Mouse (Mus musculus): ENCODE measurements around the gene Hoxb4. TPM values are rescaled to one million over a fixed set of nuclear protein-coding genes. Genes with fewer than 3 reads are reported as not detected.

The Hoxb4 gene
- polyA plus RNA-seq (2014; fragmentation: Illumina TruSeq; extraction: RNeasy Lipid Tissue Mini Kit (QIAGEN cat#74804); ENCODE audit: low replicate concordance): 3.3 TPM

DNA sequence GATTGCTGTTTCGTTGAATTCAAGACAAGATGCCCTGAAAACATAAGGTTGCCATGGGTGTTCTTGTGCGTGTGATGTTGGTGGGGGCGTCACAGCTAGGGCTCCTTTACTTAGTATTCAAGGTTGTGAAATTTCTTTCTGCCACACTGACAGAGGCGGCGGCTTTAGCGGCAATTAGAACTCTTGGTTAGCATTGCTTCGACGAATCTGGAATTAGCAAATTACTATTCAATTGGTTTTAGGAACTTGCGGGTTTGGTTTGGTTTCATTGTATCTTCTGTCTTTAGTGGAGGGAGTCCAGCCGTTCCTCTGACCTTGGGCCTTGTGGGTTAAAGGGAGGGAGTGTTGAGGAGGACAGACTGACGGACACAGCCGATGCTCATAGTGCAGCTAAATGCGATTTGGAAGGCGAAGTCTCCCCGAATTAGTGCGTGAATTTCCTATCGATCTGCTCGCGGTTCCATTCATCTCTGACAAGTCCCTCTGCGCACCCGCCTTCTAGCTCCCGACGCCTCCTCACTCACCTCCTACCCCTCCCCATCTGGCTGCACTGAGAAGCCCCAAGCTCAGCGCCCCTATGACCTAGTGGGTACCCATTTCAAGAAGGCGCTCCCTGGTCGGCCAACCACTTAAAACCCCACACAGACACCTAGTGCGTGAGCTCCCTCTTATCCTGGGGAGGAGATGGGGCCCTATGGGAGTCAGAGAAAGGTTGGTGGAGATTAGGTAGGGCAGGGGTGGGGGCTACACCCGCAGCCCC lies at the start of gene Hoxb4:
Hoxb4 (plus strand) TSS at position 660 of the 760 bp plus-strand sequence.

DNA sequence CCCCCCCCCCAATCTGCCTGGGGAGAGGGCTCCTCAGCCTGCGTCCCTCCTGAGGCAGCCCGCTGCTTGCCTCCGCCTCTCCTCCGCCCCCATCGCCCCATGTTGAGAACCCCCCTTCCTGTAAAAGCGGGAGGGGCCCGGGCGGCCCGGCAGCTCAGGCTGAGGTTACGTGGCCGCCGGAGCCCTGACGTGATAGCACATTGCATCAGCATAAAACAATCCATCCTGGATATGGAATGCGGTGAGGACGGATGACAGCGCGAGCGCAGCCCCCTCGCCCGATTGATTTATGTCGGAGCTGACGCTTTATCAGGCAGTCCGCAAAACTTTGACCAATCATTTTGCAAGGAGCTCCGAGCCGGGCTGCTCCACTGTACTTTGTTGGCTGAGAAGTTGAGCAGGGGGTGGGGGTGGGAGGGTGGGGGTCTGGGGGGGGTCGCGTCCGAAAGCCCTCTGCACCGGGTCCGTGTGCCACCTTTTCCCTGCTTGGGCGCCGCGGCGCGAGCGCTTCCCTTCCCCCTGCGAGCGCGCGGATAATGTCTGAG lies 47.0 kb upstream of the Hoxb4 start, which contains the start of gene Hoxb9:
Hoxb9 (plus strand) TSS at position 462 of the 545 bp plus-strand sequence.

DNA sequence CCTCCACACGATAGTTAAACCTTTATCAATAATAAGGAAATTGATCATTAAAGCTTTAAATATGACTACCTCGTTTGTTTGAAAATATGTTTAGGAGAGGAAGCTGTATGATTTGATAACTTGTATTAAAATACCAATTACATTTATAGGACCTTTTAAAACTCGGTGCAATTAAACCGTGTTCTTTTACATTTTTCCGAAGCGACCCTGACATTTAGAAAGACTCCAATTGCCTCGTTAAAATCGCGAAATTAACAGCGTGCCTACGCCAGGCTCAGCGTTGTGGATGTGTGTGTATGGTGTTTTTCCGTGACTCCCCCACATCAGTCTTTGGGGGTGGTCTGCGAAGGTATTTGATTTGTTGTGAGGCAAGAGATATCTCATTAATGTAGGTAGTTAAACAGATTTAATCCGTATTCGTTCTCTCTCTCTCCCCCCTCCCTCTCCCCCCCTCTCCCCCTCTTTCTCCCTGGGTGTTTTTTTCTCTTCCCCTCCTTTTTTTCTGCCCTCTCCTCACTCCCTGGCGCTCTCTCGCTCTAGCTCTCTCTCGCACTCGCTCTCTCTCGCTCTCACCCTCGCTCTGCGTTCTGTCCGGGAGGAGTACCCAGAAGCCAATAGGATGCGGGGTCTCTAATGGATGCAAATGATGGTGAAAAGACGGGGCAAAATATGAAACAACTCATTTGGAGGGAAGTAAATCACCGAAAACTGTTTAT lies 36.1 kb upstream of the Hoxb4 start, which contains the start of gene Hoxb8:
Hoxb8 (plus strand) TSS at position 51 of the 716 bp plus-strand sequence.

DNA sequence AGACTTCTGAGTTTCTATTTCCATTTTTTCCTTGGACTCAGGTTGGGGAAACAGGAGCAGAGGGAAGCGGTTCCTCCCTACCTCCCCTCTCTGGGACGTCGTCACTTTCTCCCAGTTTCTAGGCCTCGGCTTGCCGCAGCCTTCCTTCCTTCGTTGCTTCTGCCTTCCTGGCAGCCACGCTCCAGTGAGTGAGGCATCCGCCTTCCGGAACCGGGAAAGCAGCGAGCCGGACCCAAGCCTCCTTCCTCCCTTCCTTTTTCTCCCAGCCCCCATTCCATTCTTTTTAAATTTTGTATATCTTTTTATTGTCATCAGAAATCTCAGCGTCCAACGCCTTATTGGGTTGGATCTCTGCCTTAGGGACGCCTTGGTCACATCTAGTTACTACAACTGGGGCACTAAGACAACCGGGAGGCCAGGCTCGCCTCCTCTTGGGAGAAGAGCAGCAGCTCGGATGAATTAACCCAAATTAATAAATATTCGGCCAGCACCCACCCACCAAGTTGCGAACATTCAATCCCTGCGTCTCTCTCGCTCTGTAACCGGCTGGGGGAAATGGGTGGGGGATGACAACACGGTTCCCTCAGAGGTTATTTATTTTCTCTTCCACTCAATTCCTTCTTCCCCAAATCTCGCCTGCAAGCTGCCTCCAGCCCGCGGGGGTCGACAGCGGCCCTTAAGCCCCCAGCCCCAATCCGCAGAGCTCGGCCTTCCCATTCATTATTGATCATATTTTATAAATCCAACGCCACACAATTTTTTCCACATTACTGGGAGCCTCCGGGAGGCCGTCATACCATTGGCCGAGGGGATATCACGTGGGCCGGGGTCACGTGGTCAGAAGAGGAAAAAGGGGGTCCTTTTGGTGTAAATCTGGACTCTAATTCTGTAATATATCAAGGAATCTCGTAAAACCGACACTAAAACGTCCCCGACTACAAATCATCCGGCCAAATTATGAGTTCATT lies 32.0 kb upstream of the Hoxb4 start, which contains the start of gene Hoxb7:
Hoxb7 (plus strand) TSS at position 853 of the 968 bp plus-strand sequence.

DNA sequence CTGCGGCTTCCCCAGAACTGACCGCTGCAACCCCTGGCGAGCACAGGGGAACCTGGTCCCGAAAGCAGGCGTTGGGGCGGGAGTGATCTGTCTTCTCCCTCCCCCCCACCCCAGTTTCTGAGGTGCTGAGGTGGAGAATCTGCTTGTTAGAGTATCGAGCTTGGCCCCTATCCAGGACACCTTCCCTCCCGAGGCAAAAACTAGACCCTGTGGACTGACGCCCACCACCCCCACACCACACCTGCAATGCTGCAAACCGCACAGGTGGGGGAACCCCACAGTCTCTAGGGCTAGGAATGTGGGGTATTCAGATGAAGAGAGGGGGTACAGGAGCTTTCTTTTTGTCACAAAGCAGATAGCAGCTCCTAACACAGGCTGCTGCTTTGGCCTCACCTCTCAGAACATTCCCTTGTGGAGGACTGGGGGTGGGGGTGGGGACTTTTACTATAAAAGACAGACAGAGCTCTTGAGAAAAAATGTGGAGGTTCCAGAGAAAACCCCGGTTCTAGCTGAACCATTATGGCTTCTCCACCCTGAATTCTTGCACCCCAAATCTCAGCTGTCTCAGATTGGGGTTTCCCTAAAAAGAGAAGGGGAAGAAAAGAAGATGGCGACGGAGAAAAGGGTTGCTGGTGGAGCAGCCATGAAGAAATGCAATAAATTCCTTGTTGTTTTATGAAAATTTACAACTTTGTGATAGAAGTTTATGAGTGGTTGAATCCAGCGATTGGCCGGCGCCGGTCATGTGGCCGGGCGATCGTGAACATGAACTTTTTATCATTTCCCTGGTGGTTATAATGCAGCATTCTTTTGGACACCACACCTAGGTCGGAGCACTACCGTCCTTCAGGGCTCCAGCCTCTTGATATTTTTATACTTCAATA lies 26.1 kb upstream of the Hoxb4 start, which contains the start of gene Hoxb6:
Hoxb6 (plus strand) TSS at position 796 of the 884 bp plus-strand sequence.

DNA sequence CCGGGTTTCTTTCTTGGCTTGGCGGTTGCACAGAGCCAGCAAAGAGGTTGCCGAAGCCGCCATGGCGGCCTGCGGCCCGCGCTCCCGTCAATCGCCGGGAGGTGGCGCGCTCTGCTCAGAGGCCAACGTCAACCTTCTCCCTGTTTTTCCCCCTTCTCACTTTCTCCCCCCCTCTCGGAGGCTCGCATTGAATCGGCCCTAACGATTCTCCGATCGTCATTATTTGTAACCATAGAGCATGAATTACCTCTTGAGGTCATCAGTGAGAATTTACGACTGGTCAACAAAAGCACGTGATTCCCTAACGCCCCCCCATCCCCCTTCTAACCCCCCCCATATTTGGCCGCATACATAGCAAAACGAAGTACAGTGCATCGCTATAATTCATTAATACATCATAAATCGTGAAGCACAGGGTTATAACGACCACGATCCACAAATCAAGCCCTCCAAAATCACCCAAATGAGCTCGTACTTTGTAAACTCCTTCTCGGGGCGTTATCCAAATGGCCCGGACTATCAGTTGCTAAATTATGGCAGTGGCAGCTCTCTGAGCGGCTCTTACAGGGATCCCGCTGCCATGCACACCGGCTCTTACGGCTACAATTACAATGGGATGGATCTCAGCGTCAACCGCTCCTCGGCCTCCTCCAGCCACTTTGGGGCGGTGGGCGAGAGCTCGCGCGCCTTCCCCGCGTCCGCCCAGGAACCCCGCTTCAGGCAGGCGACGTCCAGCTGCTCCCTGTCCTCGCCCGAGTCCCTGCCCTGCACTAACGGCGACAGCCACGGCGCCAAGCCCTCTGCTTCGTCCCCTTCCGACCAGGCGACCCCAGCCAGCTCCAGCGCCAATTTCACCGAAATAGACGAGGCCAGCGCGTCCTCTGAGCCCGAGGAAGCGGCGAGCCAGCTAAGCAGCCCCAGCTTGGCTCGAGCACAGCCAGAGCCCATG lies 14.6 kb upstream of the Hoxb4 start, which contains the start of gene Hoxb5:
Hoxb5 (plus strand) TSS at position 186 of the 949 bp plus-strand sequence.

DNA sequence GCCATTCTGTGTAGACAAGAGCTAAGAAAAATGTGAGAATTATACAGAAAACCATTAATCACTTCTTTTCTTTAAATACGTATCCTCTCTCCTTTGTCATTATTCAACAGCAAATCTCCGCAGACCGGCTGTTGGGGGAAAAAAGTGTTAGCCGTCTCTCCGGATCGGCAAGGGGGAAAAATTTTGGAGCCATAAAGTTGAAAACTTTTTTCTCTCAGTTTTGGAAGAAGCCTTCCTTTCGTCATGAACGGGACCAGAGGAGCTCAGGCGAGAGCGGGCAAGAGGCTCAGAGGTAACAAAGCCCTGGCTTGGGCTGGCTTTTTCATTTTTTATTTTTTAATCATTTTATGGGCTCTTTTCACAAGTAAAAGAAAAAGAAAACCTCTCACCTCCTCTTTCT lies 5.1 kb downstream of the Hoxb4 start, which contains the start of gene Hoxb3:
Hoxb3 (plus strand) TSS at position 173 of the 400 bp plus-strand sequence.

DNA sequence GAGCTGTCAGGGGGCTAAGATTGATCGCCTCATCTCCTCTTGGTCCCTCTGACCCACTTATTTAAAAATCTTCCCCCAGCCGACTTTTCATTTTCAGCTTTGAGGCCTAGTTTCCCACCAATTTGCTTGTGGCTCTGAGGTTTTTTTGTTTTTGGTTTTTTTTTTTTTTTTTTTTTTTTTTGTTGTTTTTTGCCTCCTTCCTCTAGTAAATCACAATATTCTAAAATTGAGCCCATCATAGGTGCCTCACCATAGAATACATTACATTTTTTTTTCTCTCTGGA lies 32.2 kb downstream of the Hoxb4 start, which contains the start of gene Hoxb2:
Hoxb2 (plus strand) TSS at position 185 of the 284 bp plus-strand sequence.

DNA sequence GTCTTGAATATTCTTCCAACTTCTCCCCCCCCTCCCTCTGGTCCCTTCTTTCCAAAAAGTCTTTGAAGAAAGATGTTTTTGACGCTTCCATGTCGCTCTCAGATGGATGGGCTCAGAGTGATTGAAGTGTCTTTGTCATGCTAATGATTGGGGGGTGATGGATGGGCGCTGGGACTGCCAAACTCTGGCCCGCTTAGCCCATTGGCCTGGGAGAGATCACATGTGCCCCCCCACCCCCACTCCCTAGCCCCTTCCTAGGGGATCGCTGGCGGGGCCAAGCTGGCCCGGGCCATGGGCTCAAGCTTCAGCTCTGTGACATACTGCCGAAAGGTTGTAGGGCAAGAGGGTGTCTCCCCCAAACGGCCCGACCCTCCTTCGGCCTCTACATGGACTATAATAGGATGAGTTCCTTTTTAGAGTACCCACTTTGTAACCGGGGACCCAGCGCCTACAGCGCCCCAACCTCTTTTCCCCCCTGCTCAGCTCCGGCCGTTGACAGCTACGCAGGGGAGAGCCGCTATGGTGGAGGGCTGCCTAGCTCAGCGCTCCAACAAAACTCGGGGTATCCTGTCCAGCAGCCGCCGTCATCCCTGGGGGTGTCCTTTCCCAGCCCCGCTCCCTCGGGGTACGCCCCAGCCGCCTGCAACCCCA lies 47.5 kb downstream of the Hoxb4 start, which contains the start of gene Hoxb1:
Hoxb1 (plus strand) TSS at position 312 of the 651 bp plus-strand sequence.

Other genes with a start within 250 kb of the Hoxb4 start
- 2.2 TPM for gene Atp5g1, start 242.6 kb upstream of the Hoxb4 start, polyA plus RNA-seq (2014; fragmentation: Illumina TruSeq; extraction: RNeasy Lipid Tissue Mini Kit (QIAGEN cat#74804); ENCODE audit: low replicate concordance)
- not detected for gene Calcoco2, start 206.3 kb upstream of the Hoxb4 start, polyA plus RNA-seq (2014; fragmentation: Illumina TruSeq; extraction: RNeasy Lipid Tissue Mini Kit (QIAGEN cat#74804); ENCODE audit: low replicate concordance)
- gene Ttll6, start 184.5 kb upstream of the Hoxb4 start, polyA plus RNA-seq (2014; fragmentation: Illumina TruSeq; extraction: RNeasy Lipid Tissue Mini Kit (QIAGEN cat#74804); ENCODE audit: low replicate concordance): not detected
- gene Hoxb13, start 124.0 kb upstream of the Hoxb4 start, polyA plus RNA-seq (2014; fragmentation: Illumina TruSeq; extraction: RNeasy Lipid Tissue Mini Kit (QIAGEN cat#74804); ENCODE audit: low replicate concordance): not detected
- gene Hoxb9, start 46.8 kb upstream of the Hoxb4 start, polyA plus RNA-seq (2014; fragmentation: Illumina TruSeq; extraction: RNeasy Lipid Tissue Mini Kit (QIAGEN cat#74804); ENCODE audit: low replicate concordance): not detected
- gene Hoxb8, start 36.4 kb upstream of the Hoxb4 start, polyA plus RNA-seq (2014; fragmentation: Illumina TruSeq; extraction: RNeasy Lipid Tissue Mini Kit (QIAGEN cat#74804); ENCODE audit: low replicate concordance): not detected
- 1.3 TPM for gene Hoxb7, start 31.6 kb upstream of the Hoxb4 start, polyA plus RNA-seq (2014; fragmentation: Illumina TruSeq; extraction: RNeasy Lipid Tissue Mini Kit (QIAGEN cat#74804); ENCODE audit: low replicate concordance)
- gene Hoxb6, start 25.8 kb upstream of the Hoxb4 start, polyA plus RNA-seq (2014; fragmentation: Illumina TruSeq; extraction: RNeasy Lipid Tissue Mini Kit (QIAGEN cat#74804); ENCODE audit: low replicate concordance): 0.56 TPM
- 0.82 TPM for gene Hoxb5, start 14.9 kb upstream of the Hoxb4 start, polyA plus RNA-seq (2014; fragmentation: Illumina TruSeq; extraction: RNeasy Lipid Tissue Mini Kit (QIAGEN cat#74804); ENCODE audit: low replicate concordance)
- gene Hoxb3, start 5.1 kb downstream of the Hoxb4 start, polyA plus RNA-seq (2014; fragmentation: Illumina TruSeq; extraction: RNeasy Lipid Tissue Mini Kit (QIAGEN cat#74804); ENCODE audit: low replicate concordance): 5.1 TPM
- gene Hoxb2, start 32.3 kb downstream of the Hoxb4 start, polyA plus RNA-seq (2014; fragmentation: Illumina TruSeq; extraction: RNeasy Lipid Tissue Mini Kit (QIAGEN cat#74804); ENCODE audit: low replicate concordance): 4.3 TPM
- gene Hoxb1, start 47.5 kb downstream of the Hoxb4 start, polyA plus RNA-seq (2014; fragmentation: Illumina TruSeq; extraction: RNeasy Lipid Tissue Mini Kit (QIAGEN cat#74804); ENCODE audit: low replicate concordance): not detected
- 2.2 TPM for gene Skap1, start 146.3 kb downstream of the Hoxb4 start, polyA plus RNA-seq (2014; fragmentation: Illumina TruSeq; extraction: RNeasy Lipid Tissue Mini Kit (QIAGEN cat#74804); ENCODE audit: low replicate concordance)